Mouse (Mus musculus): ENCODE data around the gene Dap. TPM values are rescaled to one million over a fixed set of nuclear protein-coding genes. Genes with fewer than 3 reads are reported as not detected.

Gene Dap
- total RNA-seq, 2 experiments from 2014 or later, result 69.4 to 78.0 TPM

- no peak for DNase-seq (ENCODE audit: low spot score in 2 of 2)
Observed at GRCm38 (mm10) chr15:31296882-31297776, 73.0 kb downstream of the Dap start.

GRCm38 (mm10) chr15:31297777-31298137 lies 73.6 kb downstream of the Dap start:
- DNase-seq (ENCODE audit: low spot score in 2 of 2), result no peak

DNA sequence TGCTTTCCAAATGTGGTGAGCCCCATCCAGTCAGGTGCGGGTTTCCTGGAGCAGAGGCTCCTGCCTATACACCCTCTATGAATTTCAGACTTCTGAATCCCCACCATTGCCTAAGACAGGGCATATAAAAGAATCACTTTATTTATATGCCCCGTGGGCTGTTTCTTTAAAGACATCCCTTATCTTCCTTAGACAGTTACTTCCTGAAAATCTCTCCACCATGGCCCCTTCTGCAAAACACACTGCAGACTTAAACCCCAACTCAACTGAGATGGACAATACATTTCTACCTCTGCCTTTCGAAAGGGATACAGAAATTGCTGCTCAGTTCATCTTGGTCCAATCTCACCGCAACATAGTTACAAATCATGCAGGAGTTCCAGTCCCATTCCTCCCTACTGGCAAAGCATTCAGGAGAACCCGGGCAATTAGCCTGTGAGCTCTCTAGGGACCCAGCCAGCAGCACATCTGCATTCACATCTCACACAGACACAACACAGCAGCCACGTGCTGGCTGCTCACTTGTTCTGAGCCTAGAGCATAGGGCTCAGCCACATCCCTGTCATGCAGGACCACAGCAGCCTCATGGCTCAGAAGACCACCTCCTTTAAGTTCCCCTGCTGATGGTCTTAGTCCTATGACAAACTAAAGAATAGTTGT lies 75.3 kb downstream of the Dap start:
- DNase-seq (ENCODE audit: low spot score in 2 of 2), result peak in 1 of 2 experiments; percentile 20

DNA sequence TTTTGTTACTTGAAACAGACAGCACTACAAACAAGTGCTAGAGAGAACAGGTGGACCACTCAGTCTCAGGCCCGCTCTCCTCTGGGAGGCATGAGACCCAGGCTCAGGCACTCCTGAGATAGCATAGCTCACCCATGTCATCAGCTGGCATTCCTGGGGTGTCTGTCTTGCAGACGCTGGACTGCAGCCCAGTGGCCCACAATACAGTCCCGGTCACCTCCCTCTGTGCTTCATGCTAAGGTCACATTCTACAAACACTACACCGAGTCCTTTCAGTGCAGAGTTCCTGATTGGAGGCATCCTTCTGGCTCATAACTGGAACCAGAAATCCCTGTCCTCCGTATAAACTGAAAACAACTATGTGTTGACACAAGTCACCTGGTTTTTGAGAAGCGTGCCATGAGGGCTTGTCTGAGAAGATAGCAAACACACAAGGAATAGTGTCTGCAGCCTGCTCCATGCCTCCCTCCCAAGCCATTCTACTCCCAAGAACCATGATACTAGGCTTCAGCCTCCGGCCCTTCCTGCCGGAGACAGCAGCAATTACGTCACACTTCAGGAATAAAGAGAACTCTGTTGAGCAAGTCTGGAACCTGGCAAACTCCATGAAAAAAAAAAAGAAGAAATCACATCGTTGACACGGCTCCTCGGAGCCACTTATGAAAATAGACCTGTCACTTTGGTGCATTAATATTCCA lies 78.3 kb downstream of the Dap start:
- no peak for DNase-seq (ENCODE audit: low spot score in 2 of 2)

- DNase-seq (ENCODE audit: low spot score in 2 of 2), result no peak
Observed at GRCm38 (mm10) chr15:31304302-31304701, 80.2 kb downstream of the Dap start.

DNA sequence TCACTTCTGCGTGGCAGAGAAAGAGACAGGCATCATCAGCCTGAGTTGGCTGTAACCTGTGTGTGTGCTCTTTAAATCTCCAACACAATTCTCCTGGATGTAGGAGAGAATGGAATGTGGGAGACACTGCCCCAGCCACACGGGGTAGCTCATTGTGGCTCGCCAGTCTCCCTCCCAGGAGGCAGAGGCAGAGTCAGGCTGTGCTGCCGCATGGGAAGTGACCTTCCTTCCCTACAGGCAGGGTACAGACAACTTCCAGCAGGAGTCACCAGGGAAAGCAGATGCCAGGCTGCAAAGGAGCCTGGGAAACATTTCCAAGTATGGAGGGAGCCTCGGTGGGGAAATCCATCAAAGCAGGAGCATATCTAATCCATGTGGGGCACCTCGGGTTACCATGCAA lies 81.1 kb downstream of the Dap start:
- no peak for DNase-seq (ENCODE audit: low spot score in 2 of 2)

- DNase-seq (ENCODE audit: low spot score in 2 of 2), result no peak
Observed at GRCm38 (mm10) chr15:31306726-31307125, 82.6 kb downstream of the Dap start.

- no peak for DNase-seq (ENCODE audit: low spot score in 2 of 2)
Observed at GRCm38 (mm10) chr15:31309526-31309925, 85.4 kb downstream of the Dap start.

DNA sequence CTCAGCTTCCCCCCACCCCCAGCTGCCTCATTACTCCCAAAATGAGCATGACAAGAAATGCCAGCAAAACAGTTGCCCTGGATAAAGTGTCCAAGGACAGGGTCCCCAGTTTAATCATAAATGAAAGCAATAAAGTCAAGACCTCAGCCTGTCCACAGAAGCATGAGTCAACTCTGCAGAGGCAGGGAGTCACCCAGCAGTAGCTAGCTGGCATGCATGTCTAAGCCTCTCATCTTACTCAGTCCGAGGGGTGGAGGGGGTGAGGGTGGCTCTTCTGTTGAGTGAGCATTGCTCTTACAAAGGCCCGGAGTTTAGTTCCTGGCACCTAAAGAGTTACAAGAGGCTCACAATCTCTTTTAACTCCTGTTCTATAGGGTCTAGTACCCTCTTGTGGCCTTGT lies 87.9 kb downstream of the Dap start:
- DNase-seq (ENCODE audit: low spot score in 2 of 2), result no peak

GRCm38 (mm10) chr15:31315630-31316231 lies 91.6 kb downstream of the Dap start:
- DNase-seq (ENCODE audit: low spot score in 2 of 2), result peak; percentile 57 to 82

GRCm38 (mm10) chr15:31317056-31317805 lies 93.1 kb downstream of the Dap start:
- no peak for DNase-seq (ENCODE audit: low spot score in 2 of 2)

- DNase-seq (ENCODE audit: low spot score in 2 of 2), result no peak
Observed at GRCm38 (mm10) chr15:31318158-31318955, 94.2 kb downstream of the Dap start.

GRCm38 (mm10) chr15:31319046-31319445 lies 94.9 kb downstream of the Dap start:
- DNase-seq (ENCODE audit: low spot score in 2 of 2), result no peak

DNA sequence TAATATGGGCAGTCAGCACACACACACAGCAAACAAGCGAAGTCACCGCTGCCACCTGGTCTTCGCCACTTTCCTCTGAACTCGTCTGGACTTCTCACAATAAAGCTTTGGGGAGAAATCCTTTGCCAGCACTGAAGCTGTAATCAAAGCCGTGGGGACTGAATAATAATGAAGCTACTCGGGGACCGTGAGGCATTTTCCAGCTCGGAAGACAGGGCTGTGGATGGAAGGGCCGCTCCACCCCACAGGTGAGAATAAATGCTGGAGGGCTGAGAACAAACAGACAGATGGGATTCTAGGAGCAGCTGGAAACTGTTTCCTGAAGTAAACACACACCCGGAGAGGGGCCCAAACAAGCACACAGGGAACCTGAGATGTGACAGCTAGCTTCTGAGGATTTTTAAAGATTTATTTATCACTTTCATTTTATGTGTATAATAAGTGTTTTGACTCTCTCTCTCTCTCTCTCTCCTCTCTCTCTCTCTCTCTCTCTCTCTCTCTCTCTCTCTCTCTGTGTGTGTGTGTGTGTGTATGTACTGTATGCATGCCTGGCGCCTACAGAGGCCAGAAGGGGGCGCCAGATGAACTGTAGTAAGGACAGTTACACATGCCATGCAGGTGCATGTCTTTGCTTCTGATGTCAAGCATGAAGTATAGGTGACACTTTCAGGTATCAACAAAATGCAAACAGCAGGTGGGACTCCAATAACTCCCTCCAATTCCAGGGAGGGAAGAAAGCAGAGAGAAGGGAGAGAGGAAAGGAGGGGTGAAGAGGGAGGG lies 96.7 kb downstream of the Dap start:
- no peak for DNase-seq (ENCODE audit: low spot score in 2 of 2)

DNA sequence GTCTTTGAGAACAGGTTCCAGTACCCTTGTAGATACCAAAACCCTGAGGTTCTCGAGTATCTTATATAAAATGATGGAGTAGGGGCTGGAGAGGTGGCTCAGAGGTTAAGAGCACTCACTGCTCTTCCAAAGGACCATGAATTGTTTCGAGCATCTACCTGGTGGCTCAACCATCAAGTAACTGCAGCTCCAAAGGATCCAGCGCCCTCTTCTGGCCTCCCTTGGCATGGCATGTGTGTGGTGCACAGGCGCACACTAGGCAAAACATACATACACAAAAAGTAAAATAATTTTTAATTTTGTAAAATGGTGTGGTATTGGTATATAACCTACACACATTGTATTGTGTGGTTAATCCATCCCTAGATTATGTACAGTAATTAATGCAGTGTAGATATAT lies 99.6 kb downstream of the Dap start:
- DNase-seq (ENCODE audit: low spot score in 2 of 2), result no peak
